Mouse (Mus musculus): ENCODE measurements at regions not wholly inside any gene's neighbourhood (a gene's known extent, or its start where the extent isn't known, plus 50 kb on each side); places are given as distances from the start of the nearest gene placed in this dataset.

GRCm38 (mm10) chr9:68199831-68200230 lies 359.6 kb downstream of the Vps13c start:
- no peak overlapping the region for H3K4me3 ChIP-seq (ENCODE audit: control insufficient read depth, low read depth, low read length)
- no peaks in the 10 kb centered on the region for H3K4me1 ChIP-seq (ENCODE audit: control insufficient read depth, insufficient read depth, low read length)
- H3K36me3 ChIP-seq (ENCODE audit: control insufficient read depth, insufficient read depth, low read length) = no peaks in the 10 kb centered on the region
- no peaks in the 10 kb centered on the region for H3K27me3 ChIP-seq (ENCODE audit: control insufficient read depth, insufficient read depth, low read length)
- H3K27ac ChIP-seq (ENCODE audit: control insufficient read depth, insufficient read depth, low read depth, low read length) = no peak overlapping the region
- TF ChIP-seq CTCF (IDR thresholded peaks at IDR 0.05; ENCODE audit: control insufficient read depth, insufficient read depth, insufficient replicate concordance, low read depth, low read length) = no peak
- no peak for TF ChIP-seq POLR2A (IDR thresholded peaks at IDR 0.05; ENCODE audit: control insufficient read depth, low read depth, low read length)

- no peak for TF ChIP-seq CTCF (IDR thresholded peaks at IDR 0.05; ENCODE audit: control insufficient read depth, insufficient read depth, insufficient replicate concordance, low read depth, low read length)
- TF ChIP-seq POLR2A (IDR thresholded peaks at IDR 0.05; ENCODE audit: control insufficient read depth, low read depth, low read length) = no peak
- Histone ChIP-seq H3K27me3 (ENCODE audit: control insufficient read depth, insufficient read depth, low read length) (no peaks in the 10 kb centered on the region), H3K4me1 (ENCODE audit: control insufficient read depth, insufficient read depth, low read length) (no peaks in the 10 kb centered on the region)
Observed at GRCm38 (mm10) chr9:68201031-68201430, 360.8 kb downstream of the Vps13c start.

GRCm38 (mm10) chr9:68225694-68226093 lies 385.5 kb downstream of the Vps13c start:
- Histone ChIP-seq H3K4me1 (ENCODE audit: control insufficient read depth, insufficient read depth, low read length) (no peaks in the 10 kb centered on the region), H3K36me3 (ENCODE audit: control insufficient read depth, insufficient read depth, low read length) (no peaks in the 10 kb centered on the region), H3K4me3 (ENCODE audit: control insufficient read depth, low read depth, low read length) (no peak overlapping the region), H3K27me3 (ENCODE audit: control insufficient read depth, insufficient read depth, low read length) (no peaks in the 10 kb centered on the region), H3K27ac (ENCODE audit: control insufficient read depth, insufficient read depth, low read depth, low read length) (no peak overlapping the region)
- no peak for TF ChIP-seq CTCF (IDR thresholded peaks at IDR 0.05; ENCODE audit: control insufficient read depth, insufficient read depth, insufficient replicate concordance, low read depth, low read length)
- no peak for TF ChIP-seq POLR2A (IDR thresholded peaks at IDR 0.05; ENCODE audit: control insufficient read depth, low read depth, low read length)

More at GRCm38 (mm10) chr9:68201031-68201430, 360.8 kb downstream of the Vps13c start:
- no peak overlapping the region for H3K27ac ChIP-seq (ENCODE audit: control insufficient read depth, insufficient read depth, low read depth, low read length)
- H3K36me3 ChIP-seq (ENCODE audit: control insufficient read depth, insufficient read depth, low read length) = no peaks in the 10 kb centered on the region
- H3K4me3 ChIP-seq (ENCODE audit: control insufficient read depth, low read depth, low read length) = no peak overlapping the region

DNA sequence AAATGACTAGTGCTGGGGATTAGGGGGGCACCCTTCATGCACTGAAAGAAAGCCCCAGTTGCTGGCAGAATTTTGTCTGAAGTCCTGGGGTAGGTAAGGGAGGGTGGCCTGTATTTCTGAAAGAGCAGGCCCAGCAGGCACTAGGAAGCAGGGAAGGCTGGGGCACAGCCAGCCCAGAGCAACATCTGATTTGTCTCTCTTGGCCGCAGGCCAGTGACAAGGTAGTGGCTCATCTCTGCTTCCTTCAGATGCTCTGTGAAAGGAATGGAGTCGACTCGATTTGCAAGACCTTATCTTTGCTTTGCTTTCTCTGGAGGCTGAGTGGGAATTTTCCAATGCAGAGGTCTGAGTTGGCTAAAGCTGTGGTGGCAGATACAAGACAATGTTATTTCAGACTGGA lies 390.9 kb downstream of the Vps13c start:
- Histone ChIP-seq H3K27ac (ENCODE audit: control insufficient read depth, insufficient read depth, low read depth, low read length) (no peak overlapping the region), H3K4me3 (ENCODE audit: control insufficient read depth, low read depth, low read length) (no peak overlapping the region), H3K27me3 (ENCODE audit: control insufficient read depth, insufficient read depth, low read length) (no peaks in the 10 kb centered on the region), H3K36me3 (ENCODE audit: control insufficient read depth, insufficient read depth, low read length) (no peaks in the 10 kb centered on the region), H3K4me1 (ENCODE audit: control insufficient read depth, insufficient read depth, low read length) (no peaks in the 10 kb centered on the region)
- TF ChIP-seq POLR2A (IDR thresholded peaks at IDR 0.05; ENCODE audit: control insufficient read depth, low read depth, low read length) (no peak), CTCF (IDR thresholded peaks at IDR 0.05; ENCODE audit: control insufficient read depth, insufficient read depth, insufficient replicate concordance, low read depth, low read length) (no peak)

- Histone ChIP-seq H3K27ac (ENCODE audit: control insufficient read depth, insufficient read depth, low read depth, low read length) (no peak overlapping the region), H3K27me3 (ENCODE audit: control insufficient read depth, insufficient read depth, low read length) (no peaks in the 10 kb centered on the region), H3K4me1 (ENCODE audit: control insufficient read depth, insufficient read depth, low read length) (no peaks in the 10 kb centered on the region), H3K4me3 (ENCODE audit: control insufficient read depth, low read depth, low read length) (no peak overlapping the region), H3K36me3 (ENCODE audit: control insufficient read depth, insufficient read depth, low read length) (no peaks in the 10 kb centered on the region)
- no peak for TF ChIP-seq CTCF (IDR thresholded peaks at IDR 0.05; ENCODE audit: control insufficient read depth, insufficient read depth, insufficient replicate concordance, low read depth, low read length)
- TF ChIP-seq POLR2A (IDR thresholded peaks at IDR 0.05; ENCODE audit: control insufficient read depth, low read depth, low read length) = no peak
Observed at GRCm38 (mm10) chr9:68234979-68235649, 394.9 kb downstream of the Vps13c start.

GRCm38 (mm10) chr9:68239121-68239520 lies 398.9 kb downstream of the Vps13c start:
- Histone ChIP-seq H3K4me1 (ENCODE audit: control insufficient read depth, insufficient read depth, low read length) (no peaks in the 10 kb centered on the region), H3K27me3 (ENCODE audit: control insufficient read depth, insufficient read depth, low read length) (no peaks in the 10 kb centered on the region), H3K4me3 (ENCODE audit: control insufficient read depth, low read depth, low read length) (no peak overlapping the region), H3K27ac (ENCODE audit: control insufficient read depth, insufficient read depth, low read depth, low read length) (no peak overlapping the region), H3K36me3 (ENCODE audit: control insufficient read depth, insufficient read depth, low read length) (no peaks in the 10 kb centered on the region)
- TF ChIP-seq CTCF (IDR thresholded peaks at IDR 0.05; ENCODE audit: control insufficient read depth, insufficient read depth, insufficient replicate concordance, low read depth, low read length) = no peak
- TF ChIP-seq POLR2A (IDR thresholded peaks at IDR 0.05; ENCODE audit: control insufficient read depth, low read depth, low read length) = no peak

DNA sequence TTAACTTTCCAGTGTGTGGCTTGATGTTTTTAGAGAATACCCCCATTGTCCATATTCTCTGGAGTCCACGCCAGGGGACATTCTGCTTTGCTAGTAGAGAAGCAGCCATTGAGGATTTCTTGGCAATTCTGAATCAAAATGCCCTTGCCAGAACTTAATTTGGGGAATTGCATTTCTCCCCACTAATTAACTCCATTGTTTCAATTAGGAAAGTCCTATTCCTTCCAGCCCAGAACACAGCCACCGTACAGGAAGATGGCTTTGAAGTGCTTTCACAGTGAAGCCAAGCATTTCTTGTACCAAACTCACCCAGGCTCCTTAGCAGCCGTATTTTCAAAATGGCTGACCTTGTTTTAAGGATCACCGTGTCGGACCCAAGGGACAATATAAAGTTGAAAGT lies 399.4 kb downstream of the Vps13c start:
- TF ChIP-seq POLR2A (IDR thresholded peaks at IDR 0.05; ENCODE audit: control insufficient read depth, low read depth, low read length) (no peak), CTCF (IDR thresholded peaks at IDR 0.05; ENCODE audit: control insufficient read depth, insufficient read depth, insufficient replicate concordance, low read depth, low read length) (no peak)
- Histone ChIP-seq H3K27me3 (ENCODE audit: control insufficient read depth, insufficient read depth, low read length) (no peaks in the 10 kb centered on the region), H3K27ac (ENCODE audit: control insufficient read depth, insufficient read depth, low read depth, low read length) (no peak overlapping the region), H3K4me3 (ENCODE audit: control insufficient read depth, low read depth, low read length) (no peak overlapping the region), H3K4me1 (ENCODE audit: control insufficient read depth, insufficient read depth, low read length) (no peaks in the 10 kb centered on the region), H3K36me3 (ENCODE audit: control insufficient read depth, insufficient read depth, low read length) (no peaks in the 10 kb centered on the region)

Measured in testis, adult 2 months (tissue).